Mouse (Mus musculus): ENCODE data around the gene Elovl2. TPM values are rescaled to one million over a fixed set of nuclear protein-coding genes. Genes with fewer than 3 reads are reported as not detected.
"Not testable (repeated sequence)": the region's sequence is repeated elsewhere in the genome, so short reads cannot be mapped to it uniquely, and the experiment has no call there.

The Elovl2 gene
- polyA plus RNA-seq, 1 experiment from 2014 or later = 0.92 TPM

- 66% methylated on average over 3 of the region's 3 CpGs for WGBS
- ATAC-seq (ENCODE audit: insufficient number of reproducible peaks, insufficient read depth, low FRiP score, low read depth) = no peak
- Histone ChIP-seq H3K27me3 (ENCODE audit: control insufficient read depth, insufficient read depth, low read length) (no peaks in the 10 kb centered on the region), H3K4me3 (ENCODE audit: control insufficient read depth in 1 of 2, insufficient read depth in 1 of 2, low read depth in 1 of 2, low read length in 2 of 2) (no peak overlapping the region), H3K4me2 (ENCODE audit: low read length) (no peak overlapping the region), H3K36me3 (ENCODE audit: control insufficient read depth, insufficient read depth, low read length) (no peaks in the 10 kb centered on the region), H3K9ac (ENCODE audit: low read length) (no peak overlapping the region), H3K27ac (replicated peaks in 1 of 2; ENCODE audit: control insufficient read depth in 1 of 2, insufficient read depth in 1 of 2, low read depth in 2 of 2, low read length in 2 of 2) (no peak overlapping the region), H3K9me3 (ENCODE audit: control insufficient read depth, low read length) (0 out of 2 replicates have a peak, but pooled peaks cover 7% of the 10 kb centered on the region), H3K4me1 (ENCODE audit: control insufficient read depth in 2 of 2, insufficient read depth in 2 of 2, low read length in 2 of 2) (peaks cover 0 to 2% of the 10 kb centered on the region in 2 experiments; a peak in 1 of 4 replicates)
Observed at GRCm38 (mm10) chr13:41216236-41216635, 4.0 kb downstream of the Elovl2 start.

- H3K27ac ChIP-seq (replicated peaks in 1 of 2; ENCODE audit: control insufficient read depth in 1 of 2, insufficient read depth in 1 of 2, low read depth in 2 of 2, low read length in 2 of 2) = no peak overlapping the region
- WGBS = 75% methylated on average over 6 of the region's 6 CpGs
- H3K9me3 ChIP-seq (ENCODE audit: control insufficient read depth, low read length) = 0 out of 2 replicates have a peak, but pooled peaks cover 3% of the 10 kb centered on the region
- H3K27me3 ChIP-seq (ENCODE audit: control insufficient read depth, insufficient read depth, low read length) = no peaks in the 10 kb centered on the region
- H3K9ac ChIP-seq (ENCODE audit: low read length) = no peak overlapping the region
- no peak overlapping the region for H3K4me2 ChIP-seq (ENCODE audit: low read length)
- no peak for ATAC-seq (ENCODE audit: insufficient number of reproducible peaks, insufficient read depth, low FRiP score, low read depth)
- H3K36me3 ChIP-seq (ENCODE audit: control insufficient read depth, insufficient read depth, low read length) = no peaks in the 10 kb centered on the region
- H3K4me1 ChIP-seq (ENCODE audit: control insufficient read depth in 2 of 2, insufficient read depth in 2 of 2, low read length in 2 of 2) = peaks cover 0 to 2% of the 10 kb centered on the region in 2 experiments; a peak in 1 of 4 replicates
- no peak overlapping the region for H3K4me3 ChIP-seq (ENCODE audit: control insufficient read depth in 1 of 2, insufficient read depth in 1 of 2, low read depth in 1 of 2, low read length in 2 of 2)
Observed at GRCm38 (mm10) chr13:41215669-41216068, 4.5 kb downstream of the Elovl2 start.

- no peak overlapping the region for H3K27ac ChIP-seq (replicated peaks in 1 of 2; ENCODE audit: control insufficient read depth in 1 of 2, insufficient read depth in 1 of 2, low read depth in 2 of 2, low read length in 2 of 2)
- no peak for ATAC-seq (ENCODE audit: insufficient number of reproducible peaks, insufficient read depth, low FRiP score, low read depth)
- no peaks in the 10 kb centered on the region for H3K27me3 ChIP-seq (ENCODE audit: control insufficient read depth, insufficient read depth, low read length)
- no peak overlapping the region for H3K9ac ChIP-seq (ENCODE audit: low read length)
- WGBS = 61% methylated on average over 6 of the region's 6 CpGs
- no peak overlapping the region for H3K4me2 ChIP-seq (ENCODE audit: low read length)
- H3K9me3 ChIP-seq (ENCODE audit: control insufficient read depth, low read length) = no peaks in the 10 kb centered on the region
- H3K4me1 ChIP-seq (ENCODE audit: control insufficient read depth in 2 of 2, insufficient read depth in 2 of 2, low read length in 2 of 2) = no peaks in the 10 kb centered on the region
- H3K4me3 ChIP-seq (ENCODE audit: control insufficient read depth in 1 of 2, insufficient read depth in 1 of 2, low read depth in 1 of 2, low read length in 2 of 2) = no peak overlapping the region
- H3K36me3 ChIP-seq (ENCODE audit: control insufficient read depth, insufficient read depth, low read length) = no peaks in the 10 kb centered on the region
Observed at GRCm38 (mm10) chr13:41212558-41213322, 7.5 kb downstream of the Elovl2 start.

- Histone ChIP-seq H3K4me2 (ENCODE audit: low read length) (no peak overlapping the region), H3K4me1 (ENCODE audit: control insufficient read depth in 2 of 2, insufficient read depth in 2 of 2, low read length in 2 of 2) (no peaks in the 10 kb centered on the region), H3K36me3 (ENCODE audit: control insufficient read depth, insufficient read depth, low read length) (no peaks in the 10 kb centered on the region), H3K27me3 (ENCODE audit: control insufficient read depth, insufficient read depth, low read length) (no peaks in the 10 kb centered on the region), H3K27ac (replicated peaks in 1 of 2; ENCODE audit: control insufficient read depth in 1 of 2, insufficient read depth in 1 of 2, low read depth in 2 of 2, low read length in 2 of 2) (no peak overlapping the region), H3K9me3 (ENCODE audit: control insufficient read depth, low read length) (no peaks in the 10 kb centered on the region), H3K4me3 (ENCODE audit: control insufficient read depth in 1 of 2, insufficient read depth in 1 of 2, low read depth in 1 of 2, low read length in 2 of 2) (no peak overlapping the region), H3K9ac (ENCODE audit: low read length) (no peak overlapping the region)
- WGBS = 61% methylated on average over 4 of the region's 4 CpGs
- no peak for ATAC-seq (ENCODE audit: insufficient number of reproducible peaks, insufficient read depth, low FRiP score, low read depth)
Observed at GRCm38 (mm10) chr13:41211276-41211675, 8.9 kb downstream of the Elovl2 start.

GRCm38 (mm10) chr13:41206241-41206640, 14.0 kb downstream of the Elovl2 start:
- no peaks in the 10 kb centered on the region for H3K27me3 ChIP-seq (ENCODE audit: control insufficient read depth, insufficient read depth, low read length)
- 81% methylated on average over 5 of the region's 5 CpGs for WGBS
- no peak for ATAC-seq (ENCODE audit: insufficient number of reproducible peaks, insufficient read depth, low FRiP score, low read depth)
- no peak overlapping the region for H3K9ac ChIP-seq (ENCODE audit: low read length)
- H3K36me3 ChIP-seq (ENCODE audit: control insufficient read depth, insufficient read depth, low read length) = no peaks in the 10 kb centered on the region
- H3K27ac ChIP-seq (replicated peaks in 1 of 2; ENCODE audit: control insufficient read depth in 1 of 2, insufficient read depth in 1 of 2, low read depth in 2 of 2, low read length in 2 of 2) = no peak overlapping the region
- no peak overlapping the region for H3K4me2 ChIP-seq (ENCODE audit: low read length)
- H3K9me3 ChIP-seq (ENCODE audit: control insufficient read depth, low read length) = no peaks in the 10 kb centered on the region
- no peak overlapping the region for H3K4me3 ChIP-seq (ENCODE audit: control insufficient read depth in 1 of 2, insufficient read depth in 1 of 2, low read depth in 1 of 2, low read length in 2 of 2)
- no peaks in the 10 kb centered on the region for H3K4me1 ChIP-seq (ENCODE audit: control insufficient read depth in 2 of 2, insufficient read depth in 2 of 2, low read length in 2 of 2)

- ATAC-seq (ENCODE audit: insufficient number of reproducible peaks, insufficient read depth, low FRiP score, low read depth); H3K9me3 ChIP-seq (ENCODE audit: control insufficient read depth, low read length); H3K27ac ChIP-seq (replicated peaks in 1 of 2; ENCODE audit: control insufficient read depth in 1 of 2, insufficient read depth in 1 of 2, low read depth in 2 of 2, low read length in 2 of 2); H3K9ac ChIP-seq (ENCODE audit: low read length); H3K4me2 ChIP-seq (ENCODE audit: low read length); H3K27me3 ChIP-seq (ENCODE audit: control insufficient read depth, insufficient read depth, low read length); H3K36me3 ChIP-seq (ENCODE audit: control insufficient read depth, insufficient read depth, low read length); H3K4me3 ChIP-seq (ENCODE audit: control insufficient read depth in 1 of 2, insufficient read depth in 1 of 2, low read depth in 1 of 2, low read length in 2 of 2); H3K4me1 ChIP-seq (ENCODE audit: control insufficient read depth in 2 of 2, insufficient read depth in 2 of 2, low read length in 2 of 2): not testable (repeated sequence)
Observed at GRCm38 (mm10) chr13:41205568-41205967, 14.6 kb downstream of the Elovl2 start.

- Histone ChIP-seq H3K4me2 (ENCODE audit: low read length) (no peak overlapping the region), H3K9me3 (ENCODE audit: control insufficient read depth, low read length) (no peaks in the 10 kb centered on the region), H3K27ac (replicated peaks in 1 of 2; ENCODE audit: control insufficient read depth in 1 of 2, insufficient read depth in 1 of 2, low read depth in 2 of 2, low read length in 2 of 2) (no peak overlapping the region), H3K36me3 (ENCODE audit: control insufficient read depth, insufficient read depth, low read length) (no peaks in the 10 kb centered on the region), H3K4me1 (ENCODE audit: control insufficient read depth in 2 of 2, insufficient read depth in 2 of 2, low read length in 2 of 2) (no peaks in the 10 kb centered on the region), H3K9ac (ENCODE audit: low read length) (no peak overlapping the region), H3K4me3 (ENCODE audit: control insufficient read depth in 1 of 2, insufficient read depth in 1 of 2, low read depth in 1 of 2, low read length in 2 of 2) (no peak overlapping the region), H3K27me3 (ENCODE audit: control insufficient read depth, insufficient read depth, low read length) (no peaks in the 10 kb centered on the region)
- ATAC-seq (ENCODE audit: insufficient number of reproducible peaks, insufficient read depth, low FRiP score, low read depth) = no peak
- WGBS = 49% methylated on average over 9 of the region's 9 CpGs
Observed at GRCm38 (mm10) chr13:41203691-41204090, 16.5 kb downstream of the Elovl2 start.

GRCm38 (mm10) chr13:41203289-41203688, 16.9 kb downstream of the Elovl2 start:
- no peak overlapping the region for H3K9ac ChIP-seq (ENCODE audit: low read length)
- no peaks in the 10 kb centered on the region for H3K27me3 ChIP-seq (ENCODE audit: control insufficient read depth, insufficient read depth, low read length)
- 69% methylated on average over 7 of the region's 7 CpGs for WGBS
- no peaks in the 10 kb centered on the region for H3K4me1 ChIP-seq (ENCODE audit: control insufficient read depth in 2 of 2, insufficient read depth in 2 of 2, low read length in 2 of 2)
- no peaks in the 10 kb centered on the region for H3K36me3 ChIP-seq (ENCODE audit: control insufficient read depth, insufficient read depth, low read length)
- no peak for ATAC-seq (ENCODE audit: insufficient number of reproducible peaks, insufficient read depth, low FRiP score, low read depth)
- H3K9me3 ChIP-seq (ENCODE audit: control insufficient read depth, low read length) = no peaks in the 10 kb centered on the region
- H3K4me3 ChIP-seq (ENCODE audit: control insufficient read depth in 1 of 2, insufficient read depth in 1 of 2, low read depth in 1 of 2, low read length in 2 of 2) = no peak overlapping the region
- no peak overlapping the region for H3K27ac ChIP-seq (replicated peaks in 1 of 2; ENCODE audit: control insufficient read depth in 1 of 2, insufficient read depth in 1 of 2, low read depth in 2 of 2, low read length in 2 of 2)
- H3K4me2 ChIP-seq (ENCODE audit: low read length) = no peak overlapping the region
